ENCODE assay signal across 24 mouse cellular contexts in genomic region chr7:80697859-80698258, GRCm38 (mm10).
"Had no signal": no experiment of that assay in that cellular context is flagged by ENCODE, and none has a peak within 500 bp of the region (broad histone marks: within the 10 kb centered on the region; RNA-seq: fewer than 3 reads in every experiment).

No protein-coding gene starts in this region.

- H3K4me3 ChIP-seq: heart, adult 2 months; heart, embryonic 13.5 days; heart, embryonic 15.5 days; hindbrain, embryonic 13.5 days; hindbrain, embryonic 15.5 days; intestine, embryonic 15.5 days; layer of hippocampus, adult 2 months; left cerebral cortex, adult 2 months; limb, embryonic 13.5 days; liver, embryonic 13.5 days had no signal

- H3K9me3 ChIP-seq: heart, embryonic 13.5 days; heart, embryonic 15.5 days; hindbrain, embryonic 13.5 days; hindbrain, embryonic 15.5 days; intestine, embryonic 15.5 days had no signal

- H3K27ac ChIP-seq: heart, adult 2 months; heart, embryonic 13.5 days; heart, embryonic 15.5 days; hindbrain, embryonic 13.5 days; hindbrain, embryonic 15.5 days; hindbrain, postnatal 0 days; intestine, embryonic 15.5 days; layer of hippocampus, adult 2 months; left cerebral cortex, adult 2 months; limb, embryonic 13.5 days; liver, embryonic 13.5 days had no signal

- H3K9ac ChIP-seq: heart, embryonic 13.5 days; heart, embryonic 15.5 days; hindbrain, embryonic 13.5 days; hindbrain, embryonic 15.5 days; intestine, embryonic 15.5 days; limb, embryonic 13.5 days; liver, embryonic 13.5 days had no signal

- DNase-seq: gastrocnemius, postnatal 14 days; gastrocnemius, postnatal 36 days; heart, adult 11 months; heart, adult 2 months; heart, postnatal 14 days; heart, postnatal 36 days; kidney, adult 18-20 months; kidney, adult 8-10 months; kidney, postnatal 10 days; kidney, postnatal 25 days; kidney, postnatal 4 days; liver; liver, embryonic 13.5 days had no signal

- H3K4me2 ChIP-seq: heart, embryonic 13.5 days; heart, embryonic 15.5 days; hindbrain, embryonic 13.5 days; hindbrain, embryonic 15.5 days; intestine, embryonic 15.5 days; limb, embryonic 13.5 days; liver, embryonic 11.5 days; liver, embryonic 13.5 days had no signal

- H3K36me3 ChIP-seq: heart, embryonic 13.5 days; heart, embryonic 15.5 days; hindbrain, embryonic 13.5 days; hindbrain, embryonic 15.5 days; intestine, embryonic 15.5 days; limb, embryonic 13.5 days; liver, embryonic 13.5 days had no signal

- ATAC-seq: hindbrain, postnatal 0 days; intestine, embryonic 15.5 days; intestine, postnatal 0 days had no signal

- H3K4me1 ChIP-seq: heart, embryonic 15.5 days; hindbrain, embryonic 13.5 days; hindbrain, embryonic 15.5 days; intestine, embryonic 15.5 days; limb, embryonic 13.5 days had no signal

- H3K27me3 ChIP-seq: heart, embryonic 13.5 days; heart, embryonic 15.5 days; hindbrain, embryonic 13.5 days; hindbrain, embryonic 15.5 days; intestine, embryonic 15.5 days; limb, embryonic 13.5 days; liver, embryonic 13.5 days had no signal
